Mouse (Mus musculus) embryonic facial prominence, embryonic 15.5 days (tissue): ENCODE measurements around the gene Tecr. TPM values are rescaled to one million over a fixed set of nuclear protein-coding genes. Genes with fewer than 3 reads are reported as not detected.

Experiments
- ATAC-seq: fragments of 200-750 bp; cut with Nextera tagmentation; 2 replicates; pipeline ENCODE4 v1.8.0; 2017; ENCODE audit warnings: low read depth, moderate TSS enrichment; ENCODE audit not compliant: insufficient number of reproducible peaks, low FRiP score, low TSS enrichment
- H3K27ac ChIP-seq: fragments of 300-500 bp; sonication (generic); replicated peaks from 2 replicates; pipeline ENCODE4 v1.5.1; 2015; ENCODE audit warnings: mild to moderate bottlenecking, inconsistent platforms
- H3K27me3 ChIP-seq: fragments of 300-500 bp; sonication (generic); 2 replicates; pipeline ENCODE4 v1.6.1; 2015; ENCODE audit warnings: inconsistent platforms
- H3K36me3 ChIP-seq: fragments of 300-500 bp; sonication (generic); 2 replicates; pipeline ENCODE4 v1.6.1; 2015; ENCODE audit warnings: mild to moderate bottlenecking, inconsistent platforms
- H3K4me1 ChIP-seq: fragments of 300-500 bp; sonication (generic); 2 replicates; pipeline ENCODE4 v1.6.1; 2015; ENCODE audit warnings: inconsistent platforms
- H3K4me2 ChIP-seq: fragments of 300-500 bp; sonication (generic); replicated peaks from 2 replicates; pipeline ENCODE4 v1.6.1; 2015; ENCODE audit warnings: mild to moderate bottlenecking, inconsistent platforms
- H3K4me3 ChIP-seq: fragments of 300-500 bp; sonication (generic); replicated peaks from 2 replicates; pipeline ENCODE4 v1.5.1; 2015; ENCODE audit warnings: mild to moderate bottlenecking, inconsistent platforms
- H3K9ac ChIP-seq: fragments of 300-500 bp; sonication (generic); 2 replicates; pipeline ENCODE4 v1.6.1; 2015; ENCODE audit warnings: inconsistent platforms
- H3K9me3 ChIP-seq: fragments of 300-500 bp; sonication (generic); replicated peaks from 2 replicates; pipeline ENCODE4 v1.6.1; 2016; ENCODE audit warnings: inconsistent platforms
- WGBS: fragments of 180-500 bp; shearing (Covaris S2); methylation state at CpG from one replicate; pipeline ENCODE4 v1.1.7; 2015; 5-methylcytosine and 5-hydroxymethylcytosine counted together
- polyA plus RNA-seq: library from polyadenylated mRNA; unstranded; fragments of >200 nt; fragmentation: Nextera tagmentation; extraction: Ambion mirVana; gene quantifications from 2 replicates; pipeline ENCODE4 v1.2.1, GENCODE M21; 2015

The Tecr gene
- polyA plus RNA-seq, 1 experiment from 2014 or later: 549 TPM

DNA sequence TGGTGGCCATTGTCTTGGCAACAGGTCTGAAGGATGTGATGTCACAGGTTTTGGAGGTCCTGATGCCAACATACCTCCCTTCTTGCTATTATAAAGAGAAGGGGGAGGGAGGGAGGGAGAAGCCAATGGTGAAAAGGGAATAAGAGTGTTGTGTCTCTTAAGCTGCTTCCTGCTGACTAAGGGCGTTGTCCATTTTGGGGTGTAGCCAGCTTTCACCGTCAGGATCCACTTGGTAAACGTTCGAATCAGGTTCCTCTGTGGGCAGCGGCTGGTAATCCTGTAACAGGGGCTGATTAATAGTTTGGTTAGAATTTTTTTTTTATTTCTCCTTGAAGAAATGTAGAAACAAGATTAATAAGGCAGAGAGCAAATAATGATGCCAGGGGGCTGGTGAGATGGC is 31.9 kb upstream of the Tecr start:
- Histone ChIP-seq H3K27me3 (no peaks in the 10 kb centered on the region), H3K36me3 (no peaks in the 10 kb centered on the region), H3K27ac (no peak overlapping the region), H3K4me1 (no peaks in the 10 kb centered on the region), H3K9me3 (no peaks in the 10 kb centered on the region), H3K9ac (no peak overlapping the region), H3K4me3 (no peak overlapping the region), H3K4me2 (no peak overlapping the region)
- WGBS: 66% methylated on average over 5 of the region's 5 CpGs
- ATAC-seq: no peak

DNA sequence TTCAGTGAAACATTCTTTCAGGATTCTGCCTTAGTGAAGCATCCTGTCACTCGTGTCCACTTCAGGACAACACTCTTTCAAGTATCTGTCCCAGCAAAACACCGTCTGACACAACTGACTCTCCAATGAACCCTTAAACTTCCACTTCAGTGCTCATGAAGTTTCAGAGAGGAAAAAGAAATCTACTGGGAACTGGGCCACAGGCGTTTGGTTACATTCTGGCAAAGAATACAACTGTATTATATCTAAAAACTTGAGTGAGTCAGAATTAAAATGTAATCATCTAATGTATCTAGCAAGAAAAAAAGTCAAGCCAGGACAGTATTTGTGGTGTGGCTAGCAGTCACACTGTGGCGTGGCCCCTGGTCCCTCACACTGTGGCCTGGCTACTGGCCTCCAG is 31.1 kb upstream of the Tecr start:
- no peaks in the 10 kb centered on the region for H3K36me3 ChIP-seq
- whole genome bisulfite sequencing: 57% methylated on average over 4 of the region's 4 CpGs
- no peak overlapping the region for H3K9ac ChIP-seq
- no peak overlapping the region for H3K27ac ChIP-seq
- H3K27me3 ChIP-seq: no peaks in the 10 kb centered on the region
- no peaks in the 10 kb centered on the region for H3K9me3 ChIP-seq
- H3K4me3 ChIP-seq: no peak overlapping the region
- H3K4me1 ChIP-seq: no peaks in the 10 kb centered on the region
- ATAC-seq: no peak
- no peak overlapping the region for H3K4me2 ChIP-seq

DNA sequence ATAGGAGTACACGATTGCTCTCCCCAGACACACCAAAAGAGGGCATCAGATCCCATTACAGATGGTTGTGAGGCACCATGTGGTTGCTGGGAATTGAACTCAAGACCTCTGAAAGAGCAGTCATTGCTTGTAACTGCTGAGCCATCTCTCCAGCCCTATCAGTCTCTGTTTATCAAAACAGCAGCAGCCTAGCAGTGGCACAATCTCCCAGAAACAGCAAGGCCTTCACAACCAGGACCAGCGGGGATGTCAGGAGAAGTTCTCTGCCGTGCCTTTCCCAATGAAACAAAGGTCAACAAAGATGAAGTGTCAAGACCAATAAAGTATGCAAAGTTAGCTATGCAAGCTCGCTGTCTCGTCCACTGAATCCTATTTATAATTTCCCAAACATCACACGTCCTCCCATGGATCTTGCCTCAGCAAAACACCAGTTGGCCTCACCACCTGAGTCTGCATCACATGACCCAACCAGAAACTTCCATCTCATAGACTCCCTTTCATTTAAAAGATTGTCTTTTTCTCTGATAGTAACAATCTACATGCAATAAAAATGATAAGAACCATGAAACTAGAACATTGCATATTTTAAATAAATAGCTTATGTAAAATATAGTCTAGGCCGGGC is 24.4 kb upstream of the Tecr start:
- 82% methylated on average over 7 of the region's 7 CpGs for WGBS

DNA sequence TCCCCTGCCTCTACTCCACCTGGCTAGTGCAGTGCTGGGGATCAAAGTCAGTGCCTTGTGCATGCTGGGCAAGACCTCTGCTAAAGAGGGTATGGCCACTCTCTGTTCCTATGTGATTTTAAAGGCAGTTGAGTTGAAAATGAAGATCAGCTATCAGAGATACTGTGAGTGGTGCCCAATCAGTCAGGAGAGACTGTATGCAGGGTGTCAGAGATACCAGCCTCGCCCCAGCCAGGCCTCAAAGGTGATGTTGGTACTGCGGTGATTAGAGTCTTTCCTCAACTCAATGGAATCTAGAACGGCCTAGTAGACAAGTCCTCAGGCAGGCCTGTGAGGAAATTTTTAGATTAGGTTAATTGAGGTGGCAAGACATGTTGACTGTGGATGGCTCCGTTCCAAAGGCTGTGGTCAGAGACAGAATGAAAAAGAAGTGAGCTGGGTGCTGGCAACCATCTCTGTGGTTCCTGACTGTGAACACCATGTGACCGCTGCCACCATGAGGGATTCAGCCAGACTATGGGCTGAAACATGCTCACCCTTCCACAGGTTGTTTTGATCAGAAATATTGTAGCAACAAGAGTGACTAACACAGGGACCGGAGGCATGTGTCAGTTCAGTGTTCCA is 18.0 kb upstream of the Tecr start:
- Histone ChIP-seq H3K36me3 (no peaks in the 10 kb centered on the region), H3K4me2 (no peak overlapping the region), H3K27me3 (no peaks in the 10 kb centered on the region), H3K27ac (no peak overlapping the region), H3K4me1 (peaks cover 11% of the 10 kb centered on the region; the same call in 1 of the 2 replicates), H3K9me3 (no peaks in the 10 kb centered on the region), H3K4me3 (no peak overlapping the region), H3K9ac (no peak overlapping the region)
- WGBS: 81% methylated on average over 6 of the region's 6 CpGs
- no peak for ATAC-seq

More for the DNA sequence above, 24.4 kb upstream of the Tecr start:
- no peaks in the 10 kb centered on the region for H3K9me3 ChIP-seq
- H3K4me2 ChIP-seq: no peak overlapping the region
- no peak overlapping the region for H3K27ac ChIP-seq
- H3K36me3 ChIP-seq: no peaks in the 10 kb centered on the region
- no peaks in the 10 kb centered on the region for H3K27me3 ChIP-seq
- no peak overlapping the region for H3K9ac ChIP-seq
- no peak overlapping the region for H3K4me3 ChIP-seq
- no peaks in the 10 kb centered on the region for H3K4me1 ChIP-seq
- ATAC-seq: no peak

DNA sequence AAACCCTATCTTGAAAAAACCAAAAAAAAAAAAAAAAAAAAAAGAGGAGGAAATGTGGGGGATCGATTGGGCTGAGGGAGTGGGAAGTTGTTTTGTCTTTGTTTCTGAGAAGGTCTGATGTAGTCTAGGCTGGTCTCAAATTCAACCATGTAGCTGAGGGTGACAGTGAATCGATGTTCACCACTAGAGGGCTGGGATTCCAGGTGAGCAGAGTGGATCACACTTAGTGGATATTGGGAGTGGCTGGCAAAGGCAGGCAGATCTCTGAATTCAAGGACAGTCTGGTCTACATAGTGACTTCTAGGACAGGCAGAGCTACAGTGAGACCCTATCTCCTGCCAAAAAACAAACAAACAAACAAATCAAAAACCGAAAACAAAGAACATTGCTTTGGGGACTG is 17.0 kb upstream of the Tecr start:
- Histone ChIP-seq H3K4me3 (no peak overlapping the region), H3K27me3 (no peaks in the 10 kb centered on the region), H3K27ac (no peak overlapping the region), H3K9ac (no peak overlapping the region), H3K4me2 (no peak overlapping the region), H3K9me3 (no peaks in the 10 kb centered on the region), H3K36me3 (no peaks in the 10 kb centered on the region), H3K4me1 (peaks cover 11% of the 10 kb centered on the region; the same call in 1 of the 2 replicates)
- no peak for ATAC-seq
- 22% methylated on average over 3 of the region's 3 CpGs for WGBS

DNA sequence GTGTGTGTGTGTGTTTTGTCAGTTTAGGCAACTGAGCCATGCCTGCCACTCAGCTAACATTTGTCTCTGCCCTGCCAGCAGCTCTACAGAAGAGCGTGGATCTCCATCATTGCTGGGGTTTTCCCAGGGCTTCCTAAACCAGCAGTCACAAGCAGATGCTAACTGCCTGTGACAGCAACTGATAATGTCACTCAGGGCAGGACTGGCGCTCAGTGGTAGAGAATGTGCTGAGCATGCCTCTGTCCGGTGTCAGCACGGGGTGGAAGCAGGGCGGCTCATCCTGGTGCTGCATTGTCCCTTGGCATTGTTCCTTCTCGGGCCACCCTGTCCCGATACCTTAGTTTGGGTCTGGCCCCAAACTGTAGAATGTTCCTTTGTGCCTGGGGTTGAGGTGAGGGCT is 15.8 kb upstream of the Tecr start:
- no peaks in the 10 kb centered on the region for H3K36me3 ChIP-seq
- H3K27ac ChIP-seq: no peak overlapping the region
- no peak overlapping the region for H3K4me3 ChIP-seq
- no peaks in the 10 kb centered on the region for H3K27me3 ChIP-seq
- no peak overlapping the region for H3K4me2 ChIP-seq
- H3K4me1 ChIP-seq: peaks cover 11% of the 10 kb centered on the region; the same call in 1 of the 2 replicates
- no peaks in the 10 kb centered on the region for H3K9me3 ChIP-seq
- ATAC-seq: no peak
- H3K9ac ChIP-seq: no peak overlapping the region
- 84% methylated on average over 7 of the region's 7 CpGs for whole genome bisulfite sequencing

DNA sequence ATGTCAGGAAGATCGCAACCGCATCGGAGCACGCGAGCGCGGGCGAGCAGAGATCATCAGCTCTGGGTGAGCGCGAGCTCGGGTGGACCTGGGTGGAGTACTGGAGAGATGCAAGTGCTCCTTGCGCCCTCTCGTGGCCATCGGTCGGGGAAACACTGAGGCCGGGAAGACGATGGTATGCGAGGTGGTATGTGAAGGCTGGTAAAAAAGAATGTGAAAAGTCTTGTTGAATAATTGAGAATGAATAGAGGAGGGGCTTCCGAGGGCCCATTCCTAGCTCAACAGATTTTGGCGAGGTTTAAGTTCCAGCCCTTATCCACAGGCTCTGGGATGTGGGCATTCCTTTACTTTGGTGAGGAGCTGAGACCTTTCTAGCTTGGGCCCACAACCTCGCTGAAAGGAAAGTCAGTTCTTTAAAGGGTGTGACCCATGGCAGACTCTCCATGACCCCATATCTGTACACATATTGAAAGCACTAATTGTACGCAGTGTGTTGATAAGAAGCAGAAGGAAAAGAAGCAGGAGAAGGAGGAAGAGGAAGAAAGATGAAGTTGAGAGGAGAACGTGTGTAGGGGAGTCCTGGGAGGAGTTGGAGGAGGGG is 14.7 kb upstream of the Tecr start:
- no peak overlapping the region; the same call in 1 of the 2 replicates for H3K27ac ChIP-seq
- no peaks in the 10 kb centered on the region for H3K27me3 ChIP-seq
- peak overlapping the region; percentile 44 for H3K4me3 ChIP-seq
- no peaks in the 10 kb centered on the region for H3K9me3 ChIP-seq
- WGBS: 10% methylated on average over 23 of the region's 23 CpGs
- peak; percentile 87 for ATAC-seq
- peak overlapping the region; percentile 33; the same call in 1 of the 2 replicates for H3K9ac ChIP-seq
- peak overlapping the region; percentile 79 for H3K4me2 ChIP-seq
- H3K4me1 ChIP-seq: peaks cover 11% of the 10 kb centered on the region; the same call in 1 of the 2 replicates
- H3K36me3 ChIP-seq: no peaks in the 10 kb centered on the region

DNA sequence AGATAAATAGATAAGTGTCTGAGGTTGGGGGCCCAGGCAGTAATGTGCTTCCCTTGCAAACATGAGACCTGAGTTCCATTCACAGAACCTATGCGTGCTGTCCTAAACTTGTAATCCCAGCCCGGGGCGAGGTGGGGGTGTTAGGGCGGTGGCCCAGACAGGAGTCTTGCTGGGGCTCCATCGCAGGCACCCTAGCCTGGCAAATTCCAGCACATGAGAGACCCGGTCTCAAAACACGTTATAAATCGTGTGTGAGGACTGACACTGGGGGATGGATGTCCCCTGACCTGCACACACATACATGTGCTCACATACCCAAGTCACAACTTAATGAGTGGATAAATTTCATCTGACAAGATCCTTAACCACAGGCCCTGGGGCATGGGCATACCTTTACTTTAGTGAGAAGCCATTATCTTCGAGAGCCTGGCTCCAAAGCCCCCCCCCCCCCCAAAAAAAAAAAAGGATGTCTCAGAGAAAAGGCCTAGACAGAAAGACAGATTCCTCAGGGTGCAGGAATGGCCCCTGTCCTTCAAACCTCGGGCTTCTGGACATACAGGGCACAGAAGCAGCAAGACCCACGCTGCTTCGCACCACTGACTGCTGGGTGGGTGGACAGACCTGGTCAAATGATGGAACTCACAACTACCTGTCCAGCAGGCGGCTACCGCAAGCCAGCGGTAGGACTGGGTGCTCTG is 14.1 kb upstream of the Tecr start:
- H3K4me3 ChIP-seq: peak overlapping the region; percentile 44
- peak overlapping the region; percentile 79 for H3K4me2 ChIP-seq
- H3K9ac ChIP-seq: peak overlapping the region; percentile 33; the same call in 1 of the 2 replicates
- 0 out of 2 replicates have a peak, but pooled peaks have one; percentile 6 for ATAC-seq
- 44% methylated on average over 15 of the region's 15 CpGs for WGBS
- no peak overlapping the region; the same call in 1 of the 2 replicates for H3K27ac ChIP-seq
- no peaks in the 10 kb centered on the region for H3K9me3 ChIP-seq
- peaks cover 11% of the 10 kb centered on the region; the same call in 1 of the 2 replicates for H3K4me1 ChIP-seq
- H3K36me3 ChIP-seq: no peaks in the 10 kb centered on the region
- H3K27me3 ChIP-seq: no peaks in the 10 kb centered on the region

DNA sequence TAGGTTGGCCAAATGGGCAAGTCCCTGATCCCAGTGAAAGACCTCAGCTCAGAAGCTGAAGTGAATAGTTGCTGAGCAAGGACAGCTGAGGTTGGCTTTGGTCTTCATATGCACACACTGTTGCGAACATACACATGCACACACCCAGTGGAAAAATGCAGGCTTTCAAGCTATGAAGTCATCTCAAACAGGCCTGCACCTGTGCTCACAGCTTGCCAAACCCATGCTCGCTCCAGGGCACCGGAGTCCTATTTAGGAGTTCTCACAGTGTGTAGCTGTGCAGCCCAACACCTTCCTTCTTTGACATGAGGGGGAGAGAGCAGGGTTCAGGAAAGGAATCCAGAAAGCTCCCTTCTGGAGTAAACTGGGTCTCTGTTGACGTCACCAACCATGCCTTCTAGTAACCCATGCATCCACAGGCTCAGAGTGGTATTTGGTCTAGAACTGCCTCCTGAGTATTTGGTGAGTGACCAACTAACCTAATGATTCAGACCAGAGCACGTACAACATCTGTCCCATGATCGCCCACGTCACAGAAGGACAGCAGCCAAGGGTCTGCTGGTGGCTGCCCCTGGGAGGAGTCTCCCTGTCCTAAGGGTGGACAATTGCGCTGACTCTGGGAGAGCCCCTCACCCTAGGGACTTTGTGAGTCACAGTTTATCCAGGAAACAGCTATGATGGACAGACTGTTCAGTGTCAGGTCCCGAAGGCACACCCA is 12.0 kb upstream of the Tecr start:
- no peak overlapping the region for H3K9ac ChIP-seq
- no peak; the same call in 1 of the 2 replicates for ATAC-seq
- WGBS: 74% methylated on average over 9 of the region's 9 CpGs
- no peaks in the 10 kb centered on the region for H3K9me3 ChIP-seq
- 0 out of 2 replicates have a peak overlapping the region, but pooled peaks have one; percentile 2 for H3K4me2 ChIP-seq
- no peaks in the 10 kb centered on the region for H3K36me3 ChIP-seq
- H3K4me1 ChIP-seq: peaks cover 11% of the 10 kb centered on the region; the same call in 1 of the 2 replicates
- H3K4me3 ChIP-seq: no peak overlapping the region
- H3K27ac ChIP-seq: peak overlapping the region; percentile 82
- no peaks in the 10 kb centered on the region for H3K27me3 ChIP-seq

DNA sequence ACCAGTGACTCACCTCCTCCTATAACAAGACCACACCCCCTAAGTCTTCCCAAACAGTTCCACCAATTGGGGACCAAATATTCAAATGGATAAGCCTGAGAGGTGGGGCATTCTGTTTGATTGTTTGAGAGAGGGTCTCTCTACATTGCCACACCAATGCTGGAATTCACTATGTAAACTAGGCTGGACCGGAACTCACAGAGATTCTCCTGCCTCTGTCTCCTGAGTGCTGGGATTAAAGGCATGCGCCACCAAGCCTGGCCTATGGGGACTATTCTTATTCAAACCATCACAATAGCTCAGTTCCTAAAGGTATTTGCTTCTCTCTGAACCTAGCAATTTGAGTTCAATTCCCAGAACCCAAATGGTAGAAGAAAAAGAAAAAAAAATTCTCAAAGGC is 10.8 kb upstream of the Tecr start:
- ATAC-seq: no peak

More for the DNA sequence above, 10.8 kb upstream of the Tecr start:
- Histone ChIP-seq H3K9ac (no peak overlapping the region), H3K4me1 (peaks cover 11% of the 10 kb centered on the region; the same call in 1 of the 2 replicates), H3K4me3 (no peak overlapping the region), H3K36me3 (peaks cover 3% of the 10 kb centered on the region), H3K27ac (no peak overlapping the region), H3K27me3 (no peaks in the 10 kb centered on the region), H3K9me3 (no peaks in the 10 kb centered on the region), H3K4me2 (no peak overlapping the region)
- WGBS: 96% methylated on average over 2 of the region's 2 CpGs
